Mouse (Mus musculus): ENCODE measurements around the gene Arid5b.

DNA sequence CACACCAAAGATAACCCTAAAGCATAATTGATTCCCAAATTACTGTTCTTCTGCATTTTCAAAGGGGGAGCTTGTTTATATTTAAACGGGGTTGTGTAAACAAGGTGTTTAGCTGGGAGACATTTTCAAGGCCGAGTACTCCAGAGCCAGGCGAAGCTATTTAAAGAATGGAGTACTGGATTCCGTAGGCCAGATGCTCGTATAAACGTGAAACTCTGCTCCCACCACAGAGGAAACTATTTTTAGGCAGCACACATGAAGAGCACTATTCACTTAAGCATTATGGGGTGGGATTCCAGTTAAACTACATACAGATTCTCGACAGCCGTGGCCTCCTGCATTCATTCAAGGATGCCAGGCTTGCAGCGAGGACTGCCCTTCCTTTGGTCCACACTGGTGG, 59.2 kb downstream of the Arid5b start:
- TF ChIP-seq CTCF (conservative IDR thresholded peaks at IDR 0.05; ENCODE audit: low read length) (no peak), NANOG (IDR thresholded peaks at IDR 0.05; ENCODE audit: borderline replicate concordance, low read length) (no peak)

All from E14TG2a.4 (cell line).